Mouse (Mus musculus): ENCODE results near the gene Nos3.

DNA sequence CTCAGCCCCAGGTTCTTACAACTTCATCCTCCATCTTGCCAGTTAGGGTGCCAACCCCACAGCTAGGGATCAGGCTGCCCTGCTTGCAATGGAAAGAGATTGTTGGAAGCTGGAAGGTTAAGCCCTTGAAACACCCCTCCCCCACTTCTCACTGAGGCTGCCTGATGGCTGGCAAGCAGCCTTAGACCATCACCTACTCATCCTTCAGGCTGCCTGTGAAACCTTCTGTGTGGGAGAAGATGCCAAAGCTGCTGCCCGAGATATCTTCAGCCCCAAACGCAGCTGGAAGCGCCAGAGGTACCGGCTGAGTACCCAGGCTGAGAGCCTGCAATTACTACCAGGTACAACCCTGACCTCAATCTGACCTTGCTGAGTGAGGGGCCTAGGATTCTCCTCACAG is 14.9 kb downstream of the Nos3 start:
- TF ChIP-seq CTCF (IDR thresholded peaks at IDR 0.05; ENCODE audit: extremely low read depth, insufficient read length, insufficient replicate concordance, low read depth, low read length) (no peak), POLR2A (IDR thresholded peaks at IDR 0.05; ENCODE audit: low read depth, low read length) (no peak)
